Mouse (Mus musculus) forebrain, embryonic 11.5 days (tissue): ENCODE data around the gene Cyp2e1. TPM values are rescaled to one million over a fixed set of nuclear protein-coding genes. Genes with fewer than 3 reads are reported as not detected.

ENCODE experiments used
- ATAC-seq: fragments of 200-750 bp; cut with Nextera tagmentation; replicated peaks from 2 replicates; pipeline ENCODE4 v1.8.0; 2017; ENCODE audit warnings: moderate TSS enrichment; ENCODE audit not compliant: low FRiP score
- DNase-seq: peaks from one replicate; pipeline ENCODE4 v3.0.0-alpha.2; 2017; ENCODE audit warnings: low spot score
- H3K27ac ChIP-seq: fragments of 300-500 bp; sonication (generic); 2 replicates; pipeline ENCODE4 v1.5.1; 2014; ENCODE audit warnings: low read depth, low read length
- H3K27me3 ChIP-seq: fragments of 300-500 bp; sonication (generic); 2 replicates; pipeline ENCODE4 v1.6.1; 2014; ENCODE audit warnings: mild to moderate bottlenecking, low read length, mixed read lengths; ENCODE audit not compliant: control insufficient read depth, insufficient read depth
- H3K36me3 ChIP-seq: fragments of 300-500 bp; sonication (generic); 2 replicates; pipeline ENCODE4 v1.6.1; 2014; ENCODE audit warnings: mild to moderate bottlenecking, low read length, moderate library complexity, mixed read lengths; ENCODE audit not compliant: control insufficient read depth, insufficient read depth
- H3K4me1 ChIP-seq: fragments of 300-500 bp; sonication (generic); replicated peaks from 2 replicates; pipeline ENCODE4 v1.6.1; 2014; ENCODE audit warnings: low read length, mixed read lengths; ENCODE audit not compliant: control insufficient read depth, insufficient read depth
- H3K4me2 ChIP-seq: fragments of 300-500 bp; sonication (generic); 2 replicates; pipeline ENCODE4 v1.6.1; 2014; ENCODE audit warnings: low read depth, mild to moderate bottlenecking, low read length, moderate library complexity, mixed read lengths; ENCODE audit not compliant: severe bottlenecking
- H3K4me3 ChIP-seq: fragments of 300-500 bp; sonication (generic); 2 replicates; pipeline ENCODE4 v1.5.1; 2014; ENCODE audit warnings: low read depth, low read length
- H3K9ac ChIP-seq: fragments of 300-500 bp; sonication (generic); 2 replicates; pipeline ENCODE4 v1.6.1; 2014; ENCODE audit warnings: low read length
- H3K9me3 ChIP-seq: fragments of 300-500 bp; sonication (generic); 2 replicates; pipeline ENCODE4 v1.6.1; 2016; ENCODE audit warnings: low read length, mixed read lengths; ENCODE audit not compliant: control insufficient read depth
- WGBS: fragments of 180-500 bp; shearing (Covaris S2); extraction: QIAGEN DNeasy Blood & Tissue Kit; methylation state at CpG from one replicate; pipeline ENCODE4 v1.1.7; 2014; 5-methylcytosine and 5-hydroxymethylcytosine counted together
- polyA plus RNA-seq: library from polyadenylated mRNA; unstranded; fragments of >200 nt; fragmentation: Nextera tagmentation; extraction: Ambion mirVana; gene quantifications from 2 replicates; pipeline ENCODE4 v1.2.1, GENCODE M21; 2014

The Cyp2e1 gene
- polyA plus RNA-seq, 1 experiment from 2014 or later, result not detected

DNA sequence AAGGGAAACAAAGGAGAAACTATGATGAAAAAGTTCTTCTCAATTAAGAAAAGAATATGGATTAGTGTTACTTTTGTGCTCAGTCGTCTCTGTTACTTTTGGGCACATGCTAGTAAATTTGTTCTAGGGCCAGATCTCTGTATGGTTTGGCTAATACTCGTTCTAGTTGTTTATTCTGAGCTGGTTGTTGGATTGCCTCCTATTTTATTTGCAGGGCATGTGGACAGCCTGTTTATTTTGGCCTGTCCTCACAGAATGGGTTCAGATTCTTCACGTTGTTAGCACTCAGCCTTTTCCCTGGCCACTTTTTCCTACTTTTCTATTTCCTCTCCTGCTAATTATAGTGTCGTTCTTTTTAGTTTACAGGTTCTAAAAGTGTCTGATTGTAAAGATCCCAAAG, 30.0 kb downstream of the Cyp2e1 start:
- Histone ChIP-seq H3K27ac (no peak overlapping the region), H3K4me3 (no peak overlapping the region), H3K9me3 (no peaks in the 10 kb centered on the region), H3K4me1 (no peaks in the 10 kb centered on the region), H3K27me3 (no peaks in the 10 kb centered on the region), H3K4me2 (no peak overlapping the region), H3K9ac (no peak overlapping the region), H3K36me3 (no peaks in the 10 kb centered on the region)
- DNase-seq (no peak), ATAC-seq (no peak)
- 82% methylated on average over 4 of the region's 4 CpGs for WGBS

DNA sequence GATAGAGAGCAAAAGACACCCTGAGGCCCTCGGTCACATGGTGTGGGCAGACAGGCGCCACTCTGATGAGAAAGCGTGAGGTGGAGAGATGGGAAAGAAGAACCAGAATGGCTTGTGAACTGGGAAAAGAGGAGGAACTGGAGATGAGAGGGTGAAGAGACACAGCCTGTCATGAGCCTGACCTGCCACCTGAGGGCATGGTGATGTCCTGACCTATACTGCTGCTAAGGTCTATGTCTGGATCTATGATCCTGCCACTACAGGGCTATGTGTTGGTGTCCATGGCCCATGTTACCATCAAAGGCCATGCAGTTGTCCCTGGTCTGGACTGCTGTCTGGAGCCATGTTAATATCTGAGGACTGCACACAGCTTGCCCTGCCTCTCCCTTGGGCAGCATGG, 34.1 kb downstream of the Cyp2e1 start:
- Histone ChIP-seq H3K9ac (no peak overlapping the region), H3K36me3 (no peaks in the 10 kb centered on the region)
- no peak for ATAC-seq

DNA sequence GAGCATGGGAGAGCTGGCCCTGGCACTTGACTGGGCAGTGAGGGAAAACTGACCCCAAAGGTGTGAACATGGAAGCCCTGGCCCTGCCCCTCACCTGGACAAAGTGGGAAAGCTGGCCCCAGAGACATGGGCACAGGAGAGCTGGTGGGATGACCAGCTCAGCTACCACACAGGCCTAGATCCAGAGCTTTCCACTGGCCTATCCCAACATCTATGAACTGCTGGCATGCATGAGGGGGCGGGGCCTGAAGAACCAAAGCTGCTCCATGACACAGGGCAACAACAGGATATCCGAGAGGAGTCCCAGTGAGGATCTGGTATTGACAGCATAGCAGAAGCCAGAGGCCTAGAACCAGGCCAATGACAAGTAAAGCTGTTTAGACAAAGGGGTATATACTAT, 34.7 kb downstream of the Cyp2e1 start:
- Histone ChIP-seq H3K4me1 (no peaks in the 10 kb centered on the region), H3K4me3 (no peak overlapping the region), H3K9ac (no peak overlapping the region), H3K36me3 (no peaks in the 10 kb centered on the region), H3K27me3 (no peaks in the 10 kb centered on the region), H3K27ac (no peak overlapping the region), H3K4me2 (no peak overlapping the region), H3K9me3 (no peaks in the 10 kb centered on the region)
- ATAC-seq (no peak), DNase-seq (no peak)
- 65% methylated on average over 2 of the region's 2 CpGs for WGBS

More for the DNA sequence above, 34.1 kb downstream of the Cyp2e1 start:
- no peak for DNase-seq
- Histone ChIP-seq H3K27me3 (no peaks in the 10 kb centered on the region), H3K9me3 (no peaks in the 10 kb centered on the region), H3K4me1 (no peaks in the 10 kb centered on the region), H3K4me2 (no peak overlapping the region), H3K4me3 (no peak overlapping the region), H3K27ac (no peak overlapping the region)
- 85% methylated on average over 3 of the region's 3 CpGs for WGBS

DNA sequence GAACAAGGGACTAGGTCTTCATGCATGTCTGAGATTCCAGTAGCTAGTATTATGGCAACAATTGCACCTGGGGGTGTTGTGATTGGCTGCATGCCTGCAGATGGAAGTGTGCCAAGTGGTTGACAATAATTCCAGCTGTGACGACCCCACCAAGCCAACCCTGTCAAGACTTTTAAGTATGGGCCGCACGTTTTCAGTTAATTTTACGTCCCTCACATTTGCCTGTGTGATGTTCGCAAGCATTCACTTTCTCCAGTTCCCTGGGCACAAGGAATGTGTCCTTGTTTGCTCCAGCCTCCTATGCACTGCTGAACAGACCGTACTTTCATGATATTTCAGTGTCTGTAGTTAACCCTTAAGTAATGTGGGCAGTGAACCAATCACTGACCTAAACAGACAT, 39.1 kb downstream of the Cyp2e1 start:
- H3K4me3 ChIP-seq, result no peak overlapping the region
- no peak for ATAC-seq
- H3K4me1 ChIP-seq, result no peaks in the 10 kb centered on the region
- no peaks in the 10 kb centered on the region for H3K36me3 ChIP-seq
- no peak overlapping the region for H3K27ac ChIP-seq
- H3K27me3 ChIP-seq, result no peaks in the 10 kb centered on the region
- 82% methylated on average over 6 of the region's 6 CpGs for WGBS
- no peak for DNase-seq
- no peak overlapping the region for H3K4me2 ChIP-seq
- H3K9ac ChIP-seq, result no peak overlapping the region
- no peaks in the 10 kb centered on the region for H3K9me3 ChIP-seq

DNA sequence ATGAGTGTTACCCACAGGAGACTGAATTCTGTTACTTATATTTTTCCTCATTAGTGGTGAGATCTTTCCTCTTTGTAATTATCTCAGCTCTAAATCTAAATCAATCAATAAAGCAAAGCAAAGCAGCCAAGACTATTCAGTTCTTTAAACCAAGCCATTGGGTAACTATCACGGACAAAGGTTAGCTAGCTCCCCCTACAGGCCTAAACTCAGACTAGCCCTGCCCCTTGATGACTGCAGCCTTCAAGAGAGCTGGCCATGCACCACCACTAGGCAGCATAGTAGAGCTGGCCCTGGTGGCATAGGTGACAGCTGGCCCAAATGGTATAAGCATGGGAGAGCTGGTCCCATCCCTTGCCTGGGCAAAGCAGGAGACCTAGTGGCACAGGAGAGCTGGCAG, 42.2 kb downstream of the Cyp2e1 start:
- ATAC-seq (no peak), DNase-seq (no peak)
- H3K9me3 ChIP-seq, result no peaks in the 10 kb centered on the region
- no peaks in the 10 kb centered on the region for H3K27me3 ChIP-seq
- no peak overlapping the region for H3K4me2 ChIP-seq
- no peak overlapping the region for H3K27ac ChIP-seq
- no peaks in the 10 kb centered on the region for H3K4me1 ChIP-seq
- H3K4me3 ChIP-seq, result no peak overlapping the region
- H3K36me3 ChIP-seq, result no peaks in the 10 kb centered on the region
- 7% methylated on average over 1 of the region's 1 CpGs for WGBS
- no peak overlapping the region for H3K9ac ChIP-seq

DNA sequence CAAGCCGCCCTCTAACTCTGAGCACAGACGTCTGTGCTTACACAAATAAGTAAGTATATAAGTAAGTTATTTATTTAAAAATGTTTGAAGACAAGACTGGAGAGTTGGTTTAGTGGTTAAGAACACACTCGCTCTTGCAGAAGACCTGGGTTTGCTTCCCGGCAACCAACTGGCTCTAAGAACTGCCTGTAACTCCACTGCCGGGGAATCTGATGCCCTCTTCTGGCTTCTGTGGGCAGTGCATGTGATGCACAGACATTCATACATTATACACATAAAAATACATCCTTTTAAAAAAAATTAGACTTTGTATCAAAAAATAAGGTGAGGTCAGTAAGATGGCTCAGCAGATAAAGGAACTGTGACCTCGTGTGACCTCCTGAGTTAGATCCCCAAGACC, 47.0 kb downstream of the Cyp2e1 start:
- DNase-seq (no peak), ATAC-seq (no peak)
- Histone ChIP-seq H3K27ac (no peak overlapping the region), H3K4me1 (no peaks in the 10 kb centered on the region), H3K36me3 (no peaks in the 10 kb centered on the region), H3K4me2 (no peak overlapping the region), H3K9me3 (no peaks in the 10 kb centered on the region), H3K27me3 (no peaks in the 10 kb centered on the region), H3K4me3 (no peak overlapping the region), H3K9ac (no peak overlapping the region)
- 92% methylated on average over 6 of the region's 6 CpGs for WGBS

DNA sequence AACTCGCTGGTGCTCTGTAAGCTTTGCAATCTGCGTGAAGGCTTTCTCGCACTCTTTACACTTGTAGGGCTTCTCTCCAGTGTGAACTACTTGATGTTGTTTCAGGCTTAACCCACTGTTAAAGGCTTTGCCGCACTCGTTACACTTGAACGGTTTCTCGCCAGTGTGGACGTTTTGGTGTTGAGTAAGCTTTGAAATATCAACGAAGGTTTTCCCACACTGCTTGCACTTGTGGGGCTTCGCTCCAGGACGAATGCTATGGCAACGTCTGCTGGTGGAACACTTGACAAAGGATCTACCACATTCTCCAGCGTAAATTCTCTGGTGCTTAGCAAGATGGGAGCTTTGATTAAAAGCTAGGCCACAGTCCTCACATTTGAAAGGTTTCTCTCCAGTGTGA, 48.2 kb downstream of the Cyp2e1 start:
- WGBS, result 88% methylated on average over 13 of the region's 13 CpGs
- H3K27ac ChIP-seq, result no peak overlapping the region
- H3K4me2 ChIP-seq, result no peak overlapping the region
- DNase-seq (no peak), ATAC-seq (no peak)
- no peaks in the 10 kb centered on the region for H3K4me1 ChIP-seq
- no peak overlapping the region for H3K9ac ChIP-seq
- no peaks in the 10 kb centered on the region for H3K27me3 ChIP-seq
- no peaks in the 10 kb centered on the region for H3K9me3 ChIP-seq
- no peaks in the 10 kb centered on the region for H3K36me3 ChIP-seq
- H3K4me3 ChIP-seq, result no peak overlapping the region

DNA sequence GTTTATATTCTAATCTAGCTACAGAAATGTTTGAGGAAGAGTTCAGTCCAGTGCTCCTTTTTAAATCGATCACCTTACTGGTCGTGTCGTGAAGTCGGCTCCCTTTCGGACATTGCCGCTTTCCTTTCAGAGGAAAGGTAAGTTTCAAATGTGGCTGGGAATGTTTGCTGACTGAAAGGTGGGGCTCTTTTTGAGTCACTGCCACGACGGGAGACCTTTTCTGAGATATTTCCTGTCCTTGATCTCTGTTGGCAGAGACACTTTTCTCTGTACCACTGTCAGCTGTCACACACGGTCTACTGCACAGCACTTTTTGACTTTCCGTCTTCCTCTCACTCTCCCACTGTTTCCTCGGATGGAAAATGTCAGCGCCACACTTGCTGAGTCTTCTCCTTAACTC, 49.3 kb downstream of the Cyp2e1 start:
- H3K27me3 ChIP-seq, result no peaks in the 10 kb centered on the region
- no peak overlapping the region for H3K27ac ChIP-seq
- no peak for ATAC-seq
- WGBS, result 92% methylated on average over 12 of the region's 12 CpGs
- H3K9me3 ChIP-seq, result no peaks in the 10 kb centered on the region
- H3K4me2 ChIP-seq, result no peak overlapping the region
- no peak for DNase-seq
- no peaks in the 10 kb centered on the region for H3K36me3 ChIP-seq
- H3K9ac ChIP-seq, result no peak overlapping the region
- no peaks in the 10 kb centered on the region for H3K4me1 ChIP-seq
- H3K4me3 ChIP-seq, result no peak overlapping the region

DNA sequence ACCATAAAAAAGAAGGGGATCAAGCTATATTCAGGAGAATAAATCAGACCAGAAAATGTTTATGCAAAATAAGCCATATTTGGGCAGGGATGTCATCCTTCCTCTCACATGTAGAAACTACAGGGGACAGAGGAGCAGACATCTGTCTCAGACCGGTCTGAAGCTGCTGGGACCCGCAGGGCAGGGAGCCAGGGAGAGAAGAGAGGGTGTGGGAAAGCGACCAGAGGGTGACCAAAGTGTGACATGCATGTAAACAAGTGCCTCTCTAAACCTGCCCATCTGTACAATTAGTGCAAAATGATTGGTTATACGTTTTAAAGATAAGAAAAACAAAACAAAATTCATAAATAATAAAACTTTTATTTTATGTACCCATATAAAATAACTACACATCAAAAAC, 56.6 kb downstream of the Cyp2e1 start:
- Histone ChIP-seq H3K4me1 (peaks cover 3% of the 10 kb centered on the region; the same call in 1 of the 2 replicates), H3K36me3 (no peaks in the 10 kb centered on the region), H3K27ac (no peak overlapping the region), H3K27me3 (no peaks in the 10 kb centered on the region), H3K9me3 (no peaks in the 10 kb centered on the region), H3K4me2 (no peak overlapping the region), H3K9ac (no peak overlapping the region), H3K4me3 (no peak overlapping the region)
- WGBS, result 87% methylated on average over 4 of the region's 4 CpGs
- DNase-seq (no peak), ATAC-seq (no peak)
